Mouse (Mus musculus): ENCODE measurements around the gene Uvrag. TPM values are rescaled to one million over a fixed set of nuclear protein-coding genes. Genes with fewer than 3 reads are reported as not detected.

Gene Uvrag
- total and polyA plus RNA-seq, 3 experiments, result 5.9 to 22.1 (median 21.0) TPM

DNA sequence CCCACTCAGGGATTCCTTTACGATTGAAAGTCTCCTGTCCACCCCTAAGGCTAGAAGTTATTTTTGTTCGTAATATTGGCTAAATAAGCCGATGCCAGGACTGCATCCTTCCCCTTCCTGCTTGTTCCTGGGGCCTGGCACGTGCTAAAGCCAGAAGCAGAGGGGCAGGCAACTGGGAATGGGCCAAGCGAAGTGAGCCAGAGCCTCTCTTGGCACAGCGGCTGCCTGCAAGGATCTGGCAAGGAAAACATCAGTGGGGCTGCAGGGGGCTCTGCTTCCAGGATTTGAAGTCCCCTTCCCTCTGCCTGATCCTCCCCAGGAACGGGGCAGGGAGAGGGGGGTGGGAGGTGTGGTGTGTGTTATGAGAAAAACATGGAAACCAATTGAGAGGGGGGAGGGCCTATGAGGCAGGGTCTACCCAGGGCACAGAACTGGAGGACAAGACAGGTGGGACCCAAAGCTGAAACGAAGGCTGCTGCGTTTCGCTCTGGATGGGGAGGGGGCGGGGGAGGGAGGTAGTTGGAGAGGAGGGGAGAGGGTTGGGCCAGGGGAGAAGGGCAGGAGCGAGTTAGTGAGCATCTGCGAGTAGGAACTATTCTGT, 265.5 kb downstream of the Uvrag start:
- intact Hi-C loops (cut with DNase I), result no loop called here
- Histone ChIP-seq H3K27ac (no peak overlapping the region), H3K4me3 (no peak overlapping the region), H3K4me1 (ENCODE audit: control insufficient read depth, insufficient read depth, low read length) (peaks cover 2% of the 10 kb centered on the region; the same call in 1 of the 2 replicates), H3K79me2 (replicated peaks; ENCODE audit: control insufficient read depth, insufficient read depth, low read length) (no peaks in the 10 kb centered on the region), H3K36me3 (ENCODE audit: control insufficient read depth, insufficient read depth, low read length) (no peaks in the 10 kb centered on the region), H3K9ac (ENCODE audit: low read depth, low read length) (no peak overlapping the region), H3K27me3 (ENCODE audit: control insufficient read depth, insufficient read depth, low read length) (no peaks in the 10 kb centered on the region)
- no peak for TF ChIP-seq CTCF (IDR thresholded peaks at IDR 0.05)
- no peak for TF ChIP-seq EP300 (IDR thresholded peaks at IDR 0.05; ENCODE audit: insufficient read depth, low read depth, low read length)
- no peak for TF ChIP-seq POLR2A (IDR thresholded peaks at IDR 0.05; ENCODE audit: insufficient read depth, low read depth, low read length)
- DNase-seq, result no peak
- WGBS, result 33% methylated on average over 13 of the region's 13 CpGs

DNA sequence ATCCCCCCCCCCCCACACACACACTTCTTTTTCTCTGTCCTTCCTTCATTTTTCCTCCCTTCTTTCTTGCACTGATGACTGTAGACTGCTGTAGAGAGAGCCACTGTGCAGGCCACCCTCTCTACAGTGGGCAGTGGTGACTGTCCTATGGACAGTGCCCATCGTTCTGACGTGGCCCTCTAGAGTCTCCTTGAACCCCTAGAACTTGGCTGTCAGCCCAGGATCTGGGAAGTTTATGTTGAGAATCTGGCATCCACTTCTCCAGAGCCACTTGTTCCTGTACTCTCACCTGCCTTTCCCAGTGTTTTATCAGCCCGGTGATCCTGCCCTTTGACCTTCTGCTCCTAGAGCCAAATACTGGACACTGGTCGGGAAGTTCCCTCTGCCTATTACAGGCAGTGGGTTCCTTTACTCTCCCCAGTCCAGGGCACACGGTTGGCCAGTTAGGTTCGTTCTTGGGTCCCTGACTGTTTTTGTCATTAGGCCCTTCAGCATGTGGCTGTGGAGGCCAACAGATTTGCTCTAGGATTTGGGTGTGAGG, 266.5 kb downstream of the Uvrag start:
- WGBS, result 40% methylated on average over 6 of the region's 6 CpGs
- no peaks in the 10 kb centered on the region for H3K79me2 ChIP-seq (replicated peaks; ENCODE audit: control insufficient read depth, insufficient read depth, low read length)
- H3K36me3 ChIP-seq (ENCODE audit: control insufficient read depth, insufficient read depth, low read length), result no peaks in the 10 kb centered on the region
- no peak overlapping the region for H3K4me3 ChIP-seq
- intact Hi-C loops (cut with DNase I), result no loop called here
- H3K27ac ChIP-seq, result no peak overlapping the region
- H3K4me1 ChIP-seq (ENCODE audit: control insufficient read depth, insufficient read depth, low read length), result peaks cover 2% of the 10 kb centered on the region; the same call in 1 of the 2 replicates
- no peak for DNase-seq
- TF ChIP-seq EP300 (IDR thresholded peaks at IDR 0.05; ENCODE audit: insufficient read depth, low read depth, low read length) (no peak), POLR2A (IDR thresholded peaks at IDR 0.05; ENCODE audit: insufficient read depth, low read depth, low read length) (no peak), CTCF (IDR thresholded peaks at IDR 0.05) (no peak)
- H3K9ac ChIP-seq (ENCODE audit: low read depth, low read length), result no peak overlapping the region
- no peaks in the 10 kb centered on the region for H3K27me3 ChIP-seq (ENCODE audit: control insufficient read depth, insufficient read depth, low read length)

- H3K36me3 ChIP-seq (ENCODE audit: control insufficient read depth, insufficient read depth, low read length), result no peaks in the 10 kb centered on the region
- no peaks in the 10 kb centered on the region for H3K79me2 ChIP-seq (replicated peaks; ENCODE audit: control insufficient read depth, insufficient read depth, low read length)
- 87% methylated on average over 12 of the region's 12 CpGs for WGBS
- no peak overlapping the region for H3K4me3 ChIP-seq
- peaks cover 2% of the 10 kb centered on the region; the same call in 1 of the 2 replicates for H3K4me1 ChIP-seq (ENCODE audit: control insufficient read depth, insufficient read depth, low read length)
- intact Hi-C loops (cut with DNase I), result no loop called here
- H3K27me3 ChIP-seq (ENCODE audit: control insufficient read depth, insufficient read depth, low read length), result no peaks in the 10 kb centered on the region
- TF ChIP-seq CTCF (IDR thresholded peaks at IDR 0.05), result no peak
- TF ChIP-seq POLR2A (IDR thresholded peaks at IDR 0.05; ENCODE audit: insufficient read depth, low read depth, low read length), result no peak
- TF ChIP-seq EP300 (IDR thresholded peaks at IDR 0.05; ENCODE audit: insufficient read depth, low read depth, low read length), result no peak
- no peak overlapping the region for H3K27ac ChIP-seq
- H3K9ac ChIP-seq (ENCODE audit: low read depth, low read length), result no peak overlapping the region
- no peak for DNase-seq
Observed at GRCm38 (mm10) chr7:98873316-98873715, 267.6 kb downstream of the Uvrag start.

GRCm38 (mm10) chr7:98871882-98872281, 269.1 kb downstream of the Uvrag start:
- intact Hi-C loops (cut with DNase I), result no loop called here
- Histone ChIP-seq H3K79me2 (replicated peaks; ENCODE audit: control insufficient read depth, insufficient read depth, low read length) (no peaks in the 10 kb centered on the region), H3K27ac (no peak overlapping the region), H3K4me1 (ENCODE audit: control insufficient read depth, insufficient read depth, low read length) (peaks cover 2% of the 10 kb centered on the region; the same call in 1 of the 2 replicates), H3K9ac (ENCODE audit: low read depth, low read length) (no peak overlapping the region), H3K36me3 (ENCODE audit: control insufficient read depth, insufficient read depth, low read length) (no peaks in the 10 kb centered on the region), H3K27me3 (ENCODE audit: control insufficient read depth, insufficient read depth, low read length) (no peaks in the 10 kb centered on the region), H3K4me3 (no peak overlapping the region)
- DNase-seq, result no peak
- TF ChIP-seq EP300 (IDR thresholded peaks at IDR 0.05; ENCODE audit: insufficient read depth, low read depth, low read length) (no peak), CTCF (IDR thresholded peaks at IDR 0.05) (no peak), POLR2A (IDR thresholded peaks at IDR 0.05; ENCODE audit: insufficient read depth, low read depth, low read length) (no peak)
- 49% methylated on average over 12 of the region's 12 CpGs for WGBS

GRCm38 (mm10) chr7:98870791-98871190, 270.1 kb downstream of the Uvrag start:
- intact Hi-C loops (cut with DNase I), result no loop called here
- Histone ChIP-seq H3K27me3 (ENCODE audit: control insufficient read depth, insufficient read depth, low read length) (no peaks in the 10 kb centered on the region), H3K4me3 (no peak overlapping the region), H3K36me3 (ENCODE audit: control insufficient read depth, insufficient read depth, low read length) (no peaks in the 10 kb centered on the region), H3K9ac (ENCODE audit: low read depth, low read length) (no peak overlapping the region), H3K4me1 (ENCODE audit: control insufficient read depth, insufficient read depth, low read length) (peaks cover 2% of the 10 kb centered on the region; the same call in 1 of the 2 replicates), H3K79me2 (replicated peaks; ENCODE audit: control insufficient read depth, insufficient read depth, low read length) (no peaks in the 10 kb centered on the region), H3K27ac (no peak overlapping the region)
- TF ChIP-seq POLR2A (IDR thresholded peaks at IDR 0.05; ENCODE audit: insufficient read depth, low read depth, low read length) (no peak), EP300 (IDR thresholded peaks at IDR 0.05; ENCODE audit: insufficient read depth, low read depth, low read length) (no peak), CTCF (IDR thresholded peaks at IDR 0.05) (no peak)
- 56% methylated on average over 12 of the region's 12 CpGs for WGBS
- DNase-seq, result no peak

DNA sequence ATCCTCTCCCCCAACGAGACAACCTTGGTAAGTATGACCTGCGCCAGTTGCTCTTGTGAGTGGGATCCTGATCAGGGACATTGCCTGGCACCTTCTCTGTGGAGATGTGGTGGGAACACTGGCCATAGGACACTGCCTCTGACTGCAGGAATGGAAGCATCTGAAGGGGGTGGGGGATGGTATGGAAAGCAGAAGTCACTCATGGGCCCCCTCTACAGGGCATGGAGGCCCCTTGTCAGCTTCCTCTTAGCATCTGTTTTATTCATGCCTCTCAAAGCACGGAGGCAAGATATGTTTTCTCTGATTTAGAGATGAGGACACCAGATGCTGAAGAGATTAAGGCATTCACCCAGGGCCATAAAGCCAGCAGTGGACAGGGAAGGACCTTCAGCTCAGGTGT, 271.9 kb downstream of the Uvrag start:
- no peak for TF ChIP-seq POLR2A (IDR thresholded peaks at IDR 0.05; ENCODE audit: insufficient read depth, low read depth, low read length)
- no peak for TF ChIP-seq EP300 (IDR thresholded peaks at IDR 0.05; ENCODE audit: insufficient read depth, low read depth, low read length)
- no peak for TF ChIP-seq CTCF (IDR thresholded peaks at IDR 0.05)
- intact Hi-C loops (cut with DNase I), result no loop called here
- Histone ChIP-seq H3K27me3 (ENCODE audit: control insufficient read depth, insufficient read depth, low read length) (no peaks in the 10 kb centered on the region), H3K4me3 (no peak overlapping the region), H3K4me1 (ENCODE audit: control insufficient read depth, insufficient read depth, low read length) (no peaks in the 10 kb centered on the region), H3K36me3 (ENCODE audit: control insufficient read depth, insufficient read depth, low read length) (no peaks in the 10 kb centered on the region), H3K9ac (ENCODE audit: low read depth, low read length) (no peak overlapping the region), H3K27ac (no peak overlapping the region), H3K79me2 (replicated peaks; ENCODE audit: control insufficient read depth, insufficient read depth, low read length) (no peaks in the 10 kb centered on the region)
- DNase-seq, result no peak
- WGBS, result 74% methylated on average over 3 of the region's 3 CpGs

All from heart, adult 2 months (tissue).